Mouse (Mus musculus) heart, embryonic 11.5 days (tissue): ENCODE results near the gene Cntfr. TPM values are rescaled to one million over a fixed set of nuclear protein-coding genes. Genes with fewer than 3 reads are reported as not detected.

Experiments used
- ATAC-seq: fragments of 200-750 bp; cut with Nextera tagmentation; replicated peaks from 2 replicates; pipeline ENCODE4 v1.8.0; 2017; ENCODE audit warnings: moderate library complexity; ENCODE audit not compliant: insufficient number of reproducible peaks, low FRiP score, low TSS enrichment
- H3K27ac ChIP-seq: fragments of 300-500 bp; sonication (generic); 2 replicates; pipeline ENCODE4 v1.5.1; 2014; ENCODE audit warnings: mild to moderate bottlenecking, low read depth, low read length
- H3K27me3 ChIP-seq: fragments of 300-500 bp; sonication (generic); 2 replicates; pipeline ENCODE4 v1.6.1; 2014; ENCODE audit warnings: mild to moderate bottlenecking, low read length, mixed read lengths; ENCODE audit not compliant: control insufficient read depth, insufficient read depth
- H3K36me3 ChIP-seq: fragments of 300-500 bp; sonication (generic); 2 replicates; pipeline ENCODE4 v1.6.1; 2014; ENCODE audit warnings: mild to moderate bottlenecking, low read length, moderate library complexity, mixed read lengths; ENCODE audit not compliant: control insufficient read depth, insufficient read depth
- H3K4me1 ChIP-seq: fragments of 300-500 bp; sonication (generic); 2 replicates; pipeline ENCODE4 v1.6.1; 2014; ENCODE audit warnings: low read length; ENCODE audit not compliant: control insufficient read depth, insufficient read depth
- H3K4me2 ChIP-seq: fragments of 300-500 bp; sonication (generic); 2 replicates; pipeline ENCODE4 v1.6.1; 2014; ENCODE audit warnings: mild to moderate bottlenecking, moderate library complexity
- H3K4me3 ChIP-seq: fragments of 300-500 bp; sonication (generic); 2 replicates; pipeline ENCODE4 v1.5.1; 2014; ENCODE audit warnings: low read depth, low read length
- H3K9ac ChIP-seq: fragments of 300-500 bp; sonication (generic); 2 replicates; pipeline ENCODE4 v1.6.1; 2014; ENCODE audit warnings: mild to moderate bottlenecking, low read depth, low read length, moderate library complexity
- H3K9me3 ChIP-seq: fragments of 300-500 bp; sonication (generic); replicated peaks from 2 replicates; pipeline ENCODE4 v1.6.1; 2016; ENCODE audit warnings: low read length; ENCODE audit not compliant: control insufficient read depth
- WGBS: fragments of 180-500 bp; shearing (Covaris S2); extraction: QIAGEN DNeasy Blood & Tissue Kit; methylation state at CpG from one replicate; pipeline ENCODE4 v1.1.7; 2014; ENCODE audit not compliant: insufficient replicate concordance; 5-methylcytosine and 5-hydroxymethylcytosine counted together
- polyA plus RNA-seq: library from polyadenylated mRNA; unstranded; fragments of >200 nt; fragmentation: Nextera tagmentation; extraction: Ambion mirVana; gene quantifications from 2 replicates; pipeline ENCODE4 v1.2.1, GENCODE M21; 2014

The Cntfr gene
- polyA plus RNA-seq, 1 experiment from 2014 or later: 4.1 TPM

GRCm38 (mm10) chr4:41713197-41714067, 16.5 kb upstream of the Cntfr start, which contains the start of gene Rpp25l:
Gene Rpp25l, minus strand, starts transcription at chr4:41713534.
- WGBS: under 1% methylated on average over 61 of the region's 61 CpGs
- Histone ChIP-seq H3K4me2 (peak within 1 kb of the TSS; percentile 89), H3K36me3 (peaks cover 8% of the 10 kb centered on the region), H3K4me1 (peaks cover 10% of the 10 kb centered on the region), H3K9ac (peak within 1 kb of the TSS; percentile 96), H3K9me3 (no peaks in the 10 kb centered on the region), H3K4me3 (peak within 1 kb of the TSS; percentile 93), H3K27ac (peak within 1 kb of the TSS; percentile 57), H3K27me3 (no peaks in the 10 kb centered on the region)
- ATAC-seq: peak; percentile 73

- peaks cover 10% of the 10 kb centered on the region for H3K4me1 ChIP-seq
- H3K36me3 ChIP-seq: peaks cover 2% of the 10 kb centered on the region; the same call in 1 of the 2 replicates
- peak overlapping the region; percentile 89 for H3K4me2 ChIP-seq
- H3K27me3 ChIP-seq: peaks cover 3% of the 10 kb centered on the region
- ATAC-seq: 0 out of 2 replicates have a peak, but pooled peaks have one; percentile 17
- H3K9ac ChIP-seq: peak overlapping the region; percentile 96
- H3K4me3 ChIP-seq: peak overlapping the region; percentile 93
- 45% methylated on average over 31 of the region's 31 CpGs for WGBS
- H3K9me3 ChIP-seq: no peaks in the 10 kb centered on the region
- peak overlapping the region; percentile 57; the same call in 1 of the 2 replicates for H3K27ac ChIP-seq
Measured at GRCm38 (mm10) chr4:41712421-41713196, 15.7 kb upstream of the Cntfr start.

DNA sequence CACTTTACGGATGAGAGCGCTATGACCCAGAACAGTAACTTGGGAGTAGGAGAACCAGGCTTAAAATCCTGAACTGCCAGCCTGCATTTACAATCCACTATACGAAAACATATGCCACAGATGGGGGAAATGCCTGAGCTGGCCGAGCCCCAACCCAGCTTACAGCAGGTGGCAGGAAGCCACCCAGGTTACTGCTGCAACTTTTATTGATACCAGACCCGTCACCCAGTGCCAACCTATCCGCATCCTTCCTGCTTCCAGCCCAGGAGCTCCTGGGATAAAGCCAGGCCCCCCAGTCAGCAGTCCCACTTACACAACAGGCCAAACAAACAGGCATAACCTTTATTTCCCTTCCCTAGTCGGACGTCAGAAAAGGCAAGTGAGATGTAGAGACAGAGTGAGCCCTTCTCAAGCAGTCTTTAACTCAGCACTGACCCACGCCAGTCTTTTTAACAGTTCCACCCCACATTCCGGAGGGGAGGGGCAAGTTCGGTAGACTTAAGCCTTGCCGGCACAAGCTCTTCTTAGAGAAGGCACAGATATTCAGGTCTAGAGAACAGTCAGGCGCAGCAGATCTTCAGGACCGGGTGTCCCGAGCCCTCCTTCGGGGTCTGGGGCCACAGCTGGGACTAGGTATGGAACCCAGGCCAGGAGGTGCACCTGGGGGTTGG, 15.0 kb upstream of the Cntfr start:
- peaks cover 3% of the 10 kb centered on the region for H3K27me3 ChIP-seq
- H3K4me2 ChIP-seq: peak overlapping the region; percentile 89
- 77% methylated on average over 16 of the region's 16 CpGs for WGBS
- no peak for ATAC-seq
- no peak overlapping the region for H3K27ac ChIP-seq
- peak overlapping the region; percentile 96; the same call in 1 of the 2 replicates for H3K9ac ChIP-seq
- H3K4me3 ChIP-seq: peak overlapping the region; percentile 93
- H3K4me1 ChIP-seq: peaks cover 10% of the 10 kb centered on the region
- H3K9me3 ChIP-seq: no peaks in the 10 kb centered on the region
- H3K36me3 ChIP-seq: peaks cover 2% of the 10 kb centered on the region; the same call in 1 of the 2 replicates

DNA sequence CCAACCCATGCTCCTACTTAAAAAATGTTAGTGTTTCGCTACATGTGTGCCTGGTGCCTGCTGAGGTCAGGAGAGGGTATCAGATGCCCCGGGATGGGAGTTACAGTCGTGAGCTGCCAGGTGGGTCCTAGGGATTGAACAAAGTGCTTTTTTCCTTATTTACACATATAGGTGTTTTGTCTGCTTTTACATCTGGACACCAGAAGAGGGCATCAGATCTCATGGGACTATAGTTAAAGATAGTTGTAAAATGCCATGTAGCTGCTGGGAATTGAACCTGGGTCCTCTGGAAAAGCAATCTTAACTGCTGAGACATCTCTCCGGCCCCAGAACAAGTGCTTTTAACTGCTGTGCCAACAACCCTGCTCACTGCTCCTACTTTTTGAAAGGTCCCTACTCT, 13.3 kb upstream of the Cntfr start:
- Histone ChIP-seq H3K9ac (no peak overlapping the region), H3K27ac (no peak overlapping the region), H3K9me3 (no peaks in the 10 kb centered on the region), H3K4me3 (no peak overlapping the region), H3K4me2 (no peak overlapping the region), H3K36me3 (no peaks in the 10 kb centered on the region), H3K4me1 (peaks cover 10% of the 10 kb centered on the region), H3K27me3 (peaks cover 18% of the 10 kb centered on the region)
- ATAC-seq: no peak
- 59% methylated on average over 4 of the region's 4 CpGs for WGBS

DNA sequence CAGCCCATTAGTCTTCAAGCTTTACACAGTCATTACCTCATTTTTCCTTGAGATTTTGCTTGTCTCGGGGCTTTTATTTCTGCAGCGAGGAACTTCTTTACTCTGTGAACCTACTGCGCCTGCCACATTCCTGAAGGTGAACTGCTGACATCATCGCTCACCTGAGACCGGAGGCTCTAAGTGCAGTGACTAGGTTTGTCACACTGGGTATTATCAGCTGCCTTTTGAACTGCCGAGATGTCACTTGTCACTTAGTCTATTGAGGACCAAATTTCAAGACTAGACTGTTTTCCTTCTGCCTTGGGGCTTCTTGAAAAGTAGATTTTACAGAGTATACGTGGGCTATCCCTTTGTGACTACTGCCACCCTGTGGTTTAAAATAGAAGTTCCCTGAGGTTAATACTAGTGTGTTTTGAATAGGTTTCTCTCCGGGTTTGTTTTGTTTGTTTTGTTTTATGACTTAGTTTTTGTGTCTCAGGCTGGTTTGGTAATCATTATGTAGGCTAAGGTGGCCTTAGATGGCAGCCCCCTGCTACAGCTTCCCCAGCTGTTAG, 11.4 kb upstream of the Cntfr start:
- H3K4me3 ChIP-seq: no peak overlapping the region
- no peak overlapping the region for H3K27ac ChIP-seq
- H3K9me3 ChIP-seq: no peaks in the 10 kb centered on the region
- WGBS: 32% methylated on average over 8 of the region's 8 CpGs
- H3K27me3 ChIP-seq: peaks cover 28% of the 10 kb centered on the region
- H3K36me3 ChIP-seq: no peaks in the 10 kb centered on the region
- no peak for ATAC-seq
- H3K4me1 ChIP-seq: peaks cover 12% of the 10 kb centered on the region
- H3K9ac ChIP-seq: no peak overlapping the region
- no peak overlapping the region for H3K4me2 ChIP-seq

DNA sequence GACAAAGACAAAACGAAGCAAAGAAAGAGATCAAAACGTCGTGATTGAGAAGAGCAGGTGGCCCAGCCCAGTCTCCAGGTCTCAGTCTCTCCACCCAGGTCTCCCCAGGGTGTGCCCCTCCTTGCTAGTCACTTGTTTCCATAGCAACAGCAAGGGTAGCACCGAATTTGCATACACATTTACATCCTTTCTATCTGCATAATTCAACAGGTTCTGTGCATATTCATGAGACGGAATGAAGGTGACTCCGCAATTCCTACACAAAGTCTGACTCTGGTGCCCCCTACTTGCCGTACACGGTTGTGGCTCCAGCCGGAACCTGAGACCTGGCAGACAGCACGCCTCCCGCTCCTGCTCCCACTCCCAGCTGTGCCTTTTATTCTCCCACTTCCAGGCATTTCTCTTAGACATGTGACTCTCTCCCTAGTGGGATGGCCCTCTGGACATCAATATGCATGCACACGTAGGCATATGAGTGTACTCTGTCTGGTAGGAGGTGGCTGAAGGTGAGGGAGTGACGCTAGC, 10.2 kb upstream of the Cntfr start:
- no peak for ATAC-seq
- H3K9me3 ChIP-seq: no peaks in the 10 kb centered on the region
- WGBS: 4% methylated on average over 13 of the region's 13 CpGs
- H3K27ac ChIP-seq: no peak overlapping the region
- no peak overlapping the region for H3K9ac ChIP-seq
- H3K4me2 ChIP-seq: peak overlapping the region; percentile 43
- H3K27me3 ChIP-seq: peaks cover 28% of the 10 kb centered on the region
- no peak overlapping the region for H3K4me3 ChIP-seq
- no peaks in the 10 kb centered on the region for H3K36me3 ChIP-seq
- H3K4me1 ChIP-seq: peaks cover 6% of the 10 kb centered on the region

DNA sequence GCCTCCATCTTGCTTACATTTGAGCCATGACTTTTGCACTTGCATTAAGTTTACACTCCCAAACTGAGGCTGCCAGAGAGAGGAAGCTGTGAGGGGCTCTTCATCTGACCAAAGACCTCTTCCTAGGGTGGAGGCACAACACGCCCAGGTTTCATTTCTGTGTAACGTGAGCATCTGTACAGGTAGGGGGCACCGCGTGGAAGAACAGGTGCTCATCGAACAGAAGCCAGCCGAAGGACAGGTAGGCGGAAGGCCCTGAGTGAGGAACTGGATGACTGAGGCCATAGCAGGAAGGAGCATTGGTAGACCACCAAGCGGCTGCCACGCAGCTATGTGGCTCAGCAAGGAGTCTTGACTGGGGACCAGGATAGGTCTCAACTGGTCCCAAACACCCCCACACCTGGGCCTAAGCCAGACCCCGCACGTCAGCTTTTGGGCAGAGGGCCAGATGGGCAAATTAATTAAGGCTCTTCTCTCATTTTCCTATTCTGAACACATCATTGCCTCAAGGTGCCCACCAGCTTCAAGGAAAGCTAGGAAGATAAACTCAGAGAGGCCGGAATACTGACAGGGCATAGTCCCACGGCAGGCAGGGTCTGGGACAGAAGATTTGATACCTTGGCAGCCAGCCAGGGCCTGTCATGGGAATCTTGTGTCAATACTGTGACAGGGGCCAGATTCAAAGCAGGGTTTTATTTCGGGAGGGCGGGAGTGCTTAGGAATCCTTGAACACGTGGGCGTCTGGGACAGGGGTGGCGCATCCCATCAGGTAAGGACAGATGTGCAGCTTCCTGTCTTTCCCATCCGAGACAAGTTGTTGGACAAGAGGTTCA, 9.2 kb upstream of the Cntfr start:
- Histone ChIP-seq H3K27ac (no peak overlapping the region), H3K9me3 (no peaks in the 10 kb centered on the region), H3K27me3 (peaks cover 28% of the 10 kb centered on the region), H3K4me2 (no peak overlapping the region), H3K9ac (no peak overlapping the region), H3K4me1 (0 out of 2 replicates have a peak, but pooled peaks cover 2% of the 10 kb centered on the region), H3K36me3 (no peaks in the 10 kb centered on the region), H3K4me3 (no peak overlapping the region)
- ATAC-seq: no peak; the same call in 1 of the 2 replicates
- WGBS: 59% methylated on average over 19 of the region's 19 CpGs
